ENCODE assay signal across 15 mouse cellular contexts in genomic region chr2:97504902-97505301, GRCm38 (mm10).
"Had no signal": no experiment of that assay in that cellular context is flagged by ENCODE, and none has a peak within 500 bp of the region (broad histone marks: within the 10 kb centered on the region; RNA-seq: fewer than 3 reads in every experiment).

No protein-coding gene starts in this region.

- ATAC-seq: lung, postnatal 0 days; midbrain, embryonic 15.5 days had no signal

- H3K36me3 ChIP-seq: kidney, embryonic 15.5 days; limb, embryonic 10.5 days; limb, embryonic 13.5 days; liver, embryonic 13.5 days; midbrain, embryonic 12.5 days; midbrain, embryonic 15.5 days had no signal

- H3K27me3 ChIP-seq: kidney, embryonic 15.5 days; limb, embryonic 13.5 days; liver, embryonic 13.5 days; midbrain, embryonic 12.5 days; midbrain, embryonic 15.5 days had no signal

- DNase-seq: kidney, adult 11 months; kidney, adult 8-10 months; kidney, postnatal 10 days; kidney, postnatal 36 days; liver, embryonic 13.5 days; lung, embryonic 14.5 days; thymus, adult 2 months; thymus, postnatal 14 days; thymus, postnatal 4 days had no signal
